Mouse (Mus musculus) E14TG2a.4 (cell line): ENCODE data around the gene Gm49630.
"Not testable (repeated sequence)": the region's sequence is repeated elsewhere in the genome, so short reads cannot be mapped to it uniquely, and the experiment has no call there.

Source experiments
- CTCF ChIP-seq: conservative IDR thresholded peaks from 2 replicates; pipeline ENCODE4 v1.5.1; 2014; ENCODE audit warnings: low read length
- NANOG ChIP-seq: IDR thresholded peaks from 2 replicates; pipeline ENCODE4 v1.6.1; 2014; ENCODE audit warnings: borderline replicate concordance, low read length, mixed read lengths

GRCm38 (mm10) chr17:7366265-7366664, 5.5 kb downstream of the Gm49630 start:
- TF ChIP-seq CTCF, NANOG: not testable (repeated sequence)
